Mouse (Mus musculus): ENCODE measurements around the gene Dmc1. TPM values are rescaled to one million over a fixed set of nuclear protein-coding genes. Genes with fewer than 3 reads are reported as not detected.

Gene Dmc1
- total RNA-seq, 2 experiments from 2014 or later, result not detected

GRCm38 (mm10) chr15:79516171-79517096 lies 88.5 kb downstream of the Dmc1 start, which contains the start of gene Kdelr3:
Gene Kdelr3 (plus strand): TSS chr15:79516411.
- DNase-seq, result peak; percentile 82
- intact Hi-C loops (cut with DNase I), result no loop called here

GRCm38 (mm10) chr15:79513940-79514339 lies 91.0 kb downstream of the Dmc1 start:
- intact Hi-C loops (cut with DNase I), result no loop called here
- no peak for DNase-seq

- DNase-seq, result peak; percentile 81 to 85
- intact Hi-C loops (cut with DNase I), result no loop called here
Measured at GRCm38 (mm10) chr15:79511553-79512320, 93.2 kb downstream of the Dmc1 start.

Small RNA genes lying within 50 kb of the gene (microRNA-seq; reads per million reads assigned to microRNA genes)
- 0 reads per million in 2 experiments for gene Gm27903 (ENCODE audit: borderline number of aligned reads in 2 of 2)

Other genes with a start within 250 kb of the Dmc1 start
- gene Tmem184b, start 201.5 kb downstream of the Dmc1 start, total RNA-seq (2021), result 10 to 100 TPM; 37.0 to 43.0 TPM
- gene Csnk1e, start 149.5 kb downstream of the Dmc1 start, total RNA-seq (2021), result 10 to 100 TPM; 55.8 to 60.5 TPM
- gene Kcnj4, start 99.9 kb downstream of the Dmc1 start, total RNA-seq (2021), result under 1 TPM in 1 of 2 experiments, not detected in 1; 0.11 TPM
- 1 to 10 TPM; 6.5 to 7.2 TPM for gene Kdelr3, start 88.7 kb downstream of the Dmc1 start, total RNA-seq (2021)
- gene Ddx17, start 58.4 kb downstream of the Dmc1 start, total RNA-seq (2021), result 10 to 100 TPM; 84.7 to 86.5 TPM
- gene Fam227a, start 53.8 kb upstream of the Dmc1 start, total RNA-seq (2021), result 1 to 10 TPM in 1 of 2 experiments, under 1 TPM in 1; 0.78 to 1.7 TPM
- 10 to 100 TPM; 21.3 to 23.5 TPM for gene Cby1, start 54.1 kb upstream of the Dmc1 start, total RNA-seq (2021)
- 100 to 1,000 TPM; 110 to 120 TPM for gene Tomm22, start 65.8 kb upstream of the Dmc1 start, total RNA-seq (2021)
- 10 to 100 TPM; 24.2 to 25.0 TPM for gene Josd1, start 82.8 kb upstream of the Dmc1 start, total RNA-seq (2021)
- 10 to 100 TPM; 27.2 to 28.4 TPM for gene Gtpbp1, start 85.7 kb upstream of the Dmc1 start, total RNA-seq (2021)
- gene Sun2, start 137.4 kb upstream of the Dmc1 start, total RNA-seq (2021), result 10 to 100 TPM; 85.6 to 89.1 TPM
- 10 to 100 TPM; 17.7 to 22.5 TPM for gene Dnal4, start 172.7 kb upstream of the Dmc1 start, total RNA-seq (2021)
- 1 to 10 TPM; 1.5 to 1.7 TPM for gene Nptxr, start 199.7 kb upstream of the Dmc1 start, total RNA-seq (2021)
- gene Npcd, start 229.1 kb upstream of the Dmc1 start, total RNA-seq (2021), result under 1 TPM in 1 of 2 experiments, not detected in 1; 0.30 TPM
- 10 to 100 TPM; 25.8 to 29.7 TPM for gene Cbx6, start 229.6 kb upstream of the Dmc1 start, total RNA-seq (2021)